Mouse (Mus musculus): ENCODE measurements around the gene Kcnma1. TPM values are rescaled to one million over a fixed set of nuclear protein-coding genes. Genes with fewer than 3 reads are reported as not detected.

Kcnma1 gene
- polyA plus RNA-seq, 1 experiment from 2014 or later, result 8.2 TPM

- WGBS, result 52% methylated on average over 2 of the region's 2 CpGs
These were observed 549.2 kb downstream of the Kcnma1 start for GRCm38 (mm10) chr14:23465135-23465534.

GRCm38 (mm10) chr14:23458560-23458959 lies 555.7 kb downstream of the Kcnma1 start:
- no peak overlapping the region for H3K4me2 ChIP-seq (ENCODE audit: low read length)
- no peaks in the 10 kb centered on the region for H3K36me3 ChIP-seq (ENCODE audit: control insufficient read depth, insufficient read depth, low read length)
- WGBS, result 69% methylated on average over 4 of the region's 4 CpGs
- H3K27me3 ChIP-seq (replicated peaks; ENCODE audit: control insufficient read depth, insufficient read depth, low read length), result 0 out of 2 replicates have a peak, but pooled peaks cover 2% of the 10 kb centered on the region
- H3K4me1 ChIP-seq (replicated peaks; ENCODE audit: control insufficient read depth, insufficient read depth, low read length), result no peaks in the 10 kb centered on the region
- no peak overlapping the region for H3K27ac ChIP-seq (ENCODE audit: low read depth)
- H3K9ac ChIP-seq (ENCODE audit: low read length), result no peak overlapping the region
- no peak for DNase-seq (ENCODE audit: low spot score)
- no peak overlapping the region for H3K4me3 ChIP-seq (ENCODE audit: low read depth, low read length)
- no peak for ATAC-seq (replicated peaks; ENCODE audit: low FRiP score, low TSS enrichment, low read depth)
- H3K9me3 ChIP-seq (ENCODE audit: control insufficient read depth, low read length), result no peaks in the 10 kb centered on the region

More at GRCm38 (mm10) chr14:23465135-23465534, 549.2 kb downstream of the Kcnma1 start:
- H3K4me2 ChIP-seq (ENCODE audit: low read length), result no peak overlapping the region
- no peak for DNase-seq (ENCODE audit: low spot score)
- H3K9ac ChIP-seq (ENCODE audit: low read length), result no peak overlapping the region
- H3K4me3 ChIP-seq (ENCODE audit: low read depth, low read length), result no peak overlapping the region
- H3K4me1 ChIP-seq (replicated peaks; ENCODE audit: control insufficient read depth, insufficient read depth, low read length), result no peaks in the 10 kb centered on the region
- ATAC-seq (replicated peaks; ENCODE audit: low FRiP score, low TSS enrichment, low read depth), result no peak
- no peaks in the 10 kb centered on the region for H3K9me3 ChIP-seq (ENCODE audit: control insufficient read depth, low read length)
- no peaks in the 10 kb centered on the region for H3K36me3 ChIP-seq (ENCODE audit: control insufficient read depth, insufficient read depth, low read length)
- H3K27ac ChIP-seq (ENCODE audit: low read depth), result no peak overlapping the region
- no peaks in the 10 kb centered on the region for H3K27me3 ChIP-seq (replicated peaks; ENCODE audit: control insufficient read depth, insufficient read depth, low read length)

- DNase-seq (ENCODE audit: low spot score) (no peak), ATAC-seq (replicated peaks; ENCODE audit: low FRiP score, low TSS enrichment, low read depth) (no peak)
- Histone ChIP-seq H3K4me2 (ENCODE audit: low read length) (no peak overlapping the region), H3K4me3 (ENCODE audit: low read depth, low read length) (no peak overlapping the region), H3K9ac (ENCODE audit: low read length) (no peak overlapping the region), H3K27me3 (replicated peaks; ENCODE audit: control insufficient read depth, insufficient read depth, low read length) (no peaks in the 10 kb centered on the region), H3K36me3 (ENCODE audit: control insufficient read depth, insufficient read depth, low read length) (no peaks in the 10 kb centered on the region), H3K4me1 (replicated peaks; ENCODE audit: control insufficient read depth, insufficient read depth, low read length) (no peaks in the 10 kb centered on the region), H3K9me3 (ENCODE audit: control insufficient read depth, low read length) (no peaks in the 10 kb centered on the region), H3K27ac (ENCODE audit: low read depth) (no peak overlapping the region)
- 61% methylated on average over 6 of the region's 6 CpGs for WGBS
These were observed 562.6 kb downstream of the Kcnma1 start for GRCm38 (mm10) chr14:23451681-23452080.

- Histone ChIP-seq H3K4me1 (replicated peaks; ENCODE audit: control insufficient read depth, insufficient read depth, low read length) (no peaks in the 10 kb centered on the region; the same call in 1 of the 2 replicates), H3K4me3 (ENCODE audit: low read depth, low read length) (no peak overlapping the region), H3K27me3 (replicated peaks; ENCODE audit: control insufficient read depth, insufficient read depth, low read length) (no peaks in the 10 kb centered on the region), H3K4me2 (ENCODE audit: low read length) (no peak overlapping the region), H3K9ac (ENCODE audit: low read length) (no peak overlapping the region), H3K27ac (ENCODE audit: low read depth) (no peak overlapping the region), H3K9me3 (ENCODE audit: control insufficient read depth, low read length) (no peaks in the 10 kb centered on the region), H3K36me3 (ENCODE audit: control insufficient read depth, insufficient read depth, low read length) (no peaks in the 10 kb centered on the region)
- no peak for DNase-seq (ENCODE audit: low spot score)
- WGBS, result 65% methylated on average over 3 of the region's 3 CpGs
- ATAC-seq (replicated peaks; ENCODE audit: low FRiP score, low TSS enrichment, low read depth), result 0 out of 2 replicates have a peak, but pooled peaks have one; percentile 53
These were observed 576.8 kb downstream of the Kcnma1 start for GRCm38 (mm10) chr14:23437467-23437866.

GRCm38 (mm10) chr14:23435861-23436260 lies 578.4 kb downstream of the Kcnma1 start:
- Histone ChIP-seq H3K27ac (ENCODE audit: low read depth) (no peak overlapping the region), H3K4me1 (replicated peaks; ENCODE audit: control insufficient read depth, insufficient read depth, low read length) (no peaks in the 10 kb centered on the region; the same call in 1 of the 2 replicates), H3K4me3 (ENCODE audit: low read depth, low read length) (no peak overlapping the region), H3K9me3 (ENCODE audit: control insufficient read depth, low read length) (no peaks in the 10 kb centered on the region), H3K4me2 (ENCODE audit: low read length) (no peak overlapping the region), H3K27me3 (replicated peaks; ENCODE audit: control insufficient read depth, insufficient read depth, low read length) (no peaks in the 10 kb centered on the region), H3K9ac (ENCODE audit: low read length) (no peak overlapping the region), H3K36me3 (ENCODE audit: control insufficient read depth, insufficient read depth, low read length) (no peaks in the 10 kb centered on the region)
- DNase-seq (ENCODE audit: low spot score) (no peak), ATAC-seq (replicated peaks; ENCODE audit: low FRiP score, low TSS enrichment, low read depth) (no peak)
- WGBS, result 47% methylated on average over 8 of the region's 8 CpGs

GRCm38 (mm10) chr14:23430006-23430405 lies 584.3 kb downstream of the Kcnma1 start:
- H3K36me3 ChIP-seq (ENCODE audit: control insufficient read depth, insufficient read depth, low read length), result no peaks in the 10 kb centered on the region
- ATAC-seq (replicated peaks; ENCODE audit: low FRiP score, low TSS enrichment, low read depth), result no peak
- 66% methylated on average over 2 of the region's 2 CpGs for WGBS
- H3K27ac ChIP-seq (ENCODE audit: low read depth), result no peak overlapping the region
- no peak overlapping the region for H3K9ac ChIP-seq (ENCODE audit: low read length)
- DNase-seq (ENCODE audit: low spot score), result no peak
- no peaks in the 10 kb centered on the region for H3K27me3 ChIP-seq (replicated peaks; ENCODE audit: control insufficient read depth, insufficient read depth, low read length)
- H3K4me3 ChIP-seq (ENCODE audit: low read depth, low read length), result no peak overlapping the region
- no peaks in the 10 kb centered on the region for H3K9me3 ChIP-seq (ENCODE audit: control insufficient read depth, low read length)
- no peaks in the 10 kb centered on the region for H3K4me1 ChIP-seq (replicated peaks; ENCODE audit: control insufficient read depth, insufficient read depth, low read length)
- H3K4me2 ChIP-seq (ENCODE audit: low read length), result no peak overlapping the region

GRCm38 (mm10) chr14:23429043-23429442 lies 585.2 kb downstream of the Kcnma1 start:
- no peaks in the 10 kb centered on the region for H3K27me3 ChIP-seq (replicated peaks; ENCODE audit: control insufficient read depth, insufficient read depth, low read length)
- no peaks in the 10 kb centered on the region for H3K4me1 ChIP-seq (replicated peaks; ENCODE audit: control insufficient read depth, insufficient read depth, low read length)
- no peak overlapping the region for H3K4me3 ChIP-seq (ENCODE audit: low read depth, low read length)
- H3K4me2 ChIP-seq (ENCODE audit: low read length), result no peak overlapping the region
- no peaks in the 10 kb centered on the region for H3K36me3 ChIP-seq (ENCODE audit: control insufficient read depth, insufficient read depth, low read length)
- H3K27ac ChIP-seq (ENCODE audit: low read depth), result no peak overlapping the region
- ATAC-seq (replicated peaks; ENCODE audit: low FRiP score, low TSS enrichment, low read depth) (no peak), DNase-seq (ENCODE audit: low spot score) (no peak)
- no peaks in the 10 kb centered on the region for H3K9me3 ChIP-seq (ENCODE audit: control insufficient read depth, low read length)
- no peak overlapping the region for H3K9ac ChIP-seq (ENCODE audit: low read length)
- WGBS, result 21% methylated on average over 4 of the region's 4 CpGs

GRCm38 (mm10) chr14:23422481-23423040 lies 591.7 kb downstream of the Kcnma1 start:
- no peak overlapping the region for H3K4me3 ChIP-seq (ENCODE audit: low read depth, low read length)
- no peaks in the 10 kb centered on the region for H3K27me3 ChIP-seq (replicated peaks; ENCODE audit: control insufficient read depth, insufficient read depth, low read length)
- no peak overlapping the region for H3K27ac ChIP-seq (ENCODE audit: low read depth)
- H3K36me3 ChIP-seq (ENCODE audit: control insufficient read depth, insufficient read depth, low read length), result no peaks in the 10 kb centered on the region
- H3K4me2 ChIP-seq (ENCODE audit: low read length), result no peak overlapping the region
- no peaks in the 10 kb centered on the region for H3K4me1 ChIP-seq (replicated peaks; ENCODE audit: control insufficient read depth, insufficient read depth, low read length)
- DNase-seq (ENCODE audit: low spot score) (no peak), ATAC-seq (replicated peaks; ENCODE audit: low FRiP score, low TSS enrichment, low read depth) (no peak)
- WGBS, result 79% methylated on average over 12 of the region's 12 CpGs
- no peaks in the 10 kb centered on the region for H3K9me3 ChIP-seq (ENCODE audit: control insufficient read depth, low read length)
- H3K9ac ChIP-seq (ENCODE audit: low read length), result no peak overlapping the region

GRCm38 (mm10) chr14:23418955-23419354 lies 595.3 kb downstream of the Kcnma1 start:
- H3K9me3 ChIP-seq (ENCODE audit: control insufficient read depth, low read length), result no peaks in the 10 kb centered on the region
- no peak for ATAC-seq (replicated peaks; ENCODE audit: low FRiP score, low TSS enrichment, low read depth)
- 75% methylated on average over 3 of the region's 3 CpGs for WGBS
- no peak overlapping the region for H3K27ac ChIP-seq (ENCODE audit: low read depth)
- H3K4me2 ChIP-seq (ENCODE audit: low read length), result no peak overlapping the region
- no peak for DNase-seq (ENCODE audit: low spot score)
- no peak overlapping the region for H3K9ac ChIP-seq (ENCODE audit: low read length)
- H3K36me3 ChIP-seq (ENCODE audit: control insufficient read depth, insufficient read depth, low read length), result no peaks in the 10 kb centered on the region
- H3K4me3 ChIP-seq (ENCODE audit: low read depth, low read length), result no peak overlapping the region
- H3K27me3 ChIP-seq (replicated peaks; ENCODE audit: control insufficient read depth, insufficient read depth, low read length), result no peaks in the 10 kb centered on the region
- H3K4me1 ChIP-seq (replicated peaks; ENCODE audit: control insufficient read depth, insufficient read depth, low read length), result no peaks in the 10 kb centered on the region

All from intestine, embryonic 14.5 days (tissue).